Mouse (Mus musculus): Measurements from ENCODE around the gene Carnmt1. TPM values are rescaled to one million over a fixed set of nuclear protein-coding genes. Genes with fewer than 3 reads are reported as not detected.

The Carnmt1 gene
- 23.9 and 28.6 TPM in 2 replicates for total RNA-seq (2021)
- long read RNA-seq, full-length matches to known transcripts, result 76 of 93 reads
- long read RNA-seq, partial matches to known transcripts, result 0 of 93 reads
- long read RNA-seq, other reads (novel, unspliced or antisense), result 17 of 93 reads

GRCm38 (mm10) chr19:18670608-18671007 lies at the start of gene Carnmt1:
Gene Carnmt1 (plus strand): TSS chr19:18670764.
- DNase-seq, result peak; percentile 99

GRCm38 (mm10) chr19:18623894-18624293 lies 46.7 kb upstream of the Carnmt1 start:
- DNase-seq, result no peak

- DNase-seq, result peak; percentile 40
These were observed 41.0 kb upstream of the Carnmt1 start for GRCm38 (mm10) chr19:18629589-18629988.

GRCm38 (mm10) chr19:18630221-18631119 lies 40.1 kb upstream of the Carnmt1 start:
- DNase-seq, result no peak

GRCm38 (mm10) chr19:18631161-18631643 lies 39.4 kb upstream of the Carnmt1 start:
- DNase-seq, result peak; percentile 72

- DNase-seq, result peak; percentile 98
These were observed 38.8 kb upstream of the Carnmt1 start, which contains the start of the genes Ostf1 and Nmrk1 for GRCm38 (mm10) chr19:18631644-18632219. Gene Ostf1 (minus strand): TSS chr19:18631823. Gene Nmrk1 (plus strand): TSS chr19:18631950.

GRCm38 (mm10) chr19:18632231-18633185 lies 38.1 kb upstream of the Carnmt1 start:
- DNase-seq, result no peak

- DNase-seq, result no peak
These were observed 32.6 kb upstream of the Carnmt1 start for GRCm38 (mm10) chr19:18637954-18638353.

- no peak for DNase-seq
These were observed 31.6 kb upstream of the Carnmt1 start for GRCm38 (mm10) chr19:18638949-18639348.

- DNase-seq, result no peak
These were observed 31.0 kb upstream of the Carnmt1 start for GRCm38 (mm10) chr19:18639552-18639951.

GRCm38 (mm10) chr19:18641001-18641400 lies 29.6 kb upstream of the Carnmt1 start:
- DNase-seq, result no peak

GRCm38 (mm10) chr19:18643411-18643810 lies 27.2 kb upstream of the Carnmt1 start:
- DNase-seq, result no peak

GRCm38 (mm10) chr19:18644084-18644483 lies 26.5 kb upstream of the Carnmt1 start:
- no peak for DNase-seq

GRCm38 (mm10) chr19:18646397-18646796 lies 24.2 kb upstream of the Carnmt1 start:
- no peak for DNase-seq

- peak; percentile 12 for DNase-seq
These were observed 23.6 kb upstream of the Carnmt1 start for GRCm38 (mm10) chr19:18646853-18647420.

GRCm38 (mm10) chr19:18647775-18648557 lies 22.6 kb upstream of the Carnmt1 start:
- DNase-seq, result no peak

GRCm38 (mm10) chr19:18648558-18648945 lies 22.0 kb upstream of the Carnmt1 start:
- DNase-seq, result no peak

GRCm38 (mm10) chr19:18649955-18650354 lies 20.6 kb upstream of the Carnmt1 start:
- no peak for DNase-seq

- no peak for DNase-seq
These were observed 20.1 kb upstream of the Carnmt1 start for GRCm38 (mm10) chr19:18650473-18650872.

GRCm38 (mm10) chr19:18652592-18652991 lies 18.0 kb upstream of the Carnmt1 start:
- peak; percentile 58 for DNase-seq

- DNase-seq, result no peak
These were observed 17.5 kb upstream of the Carnmt1 start for GRCm38 (mm10) chr19:18653058-18653457.
